Mouse (Mus musculus): Measurements from ENCODE around the gene Hbp1. TPM values are rescaled to one million over a fixed set of nuclear protein-coding genes. Genes with fewer than 3 reads are reported as not detected.

The Hbp1 gene
- polyA plus RNA-seq, 2 experiments from 2014 or later: 166 to 170 TPM

GRCm38 (mm10) chr12:31949193-31949741, 1.1 kb downstream of the Hbp1 start:
- peak; percentile 9 for ATAC-seq

- no peak for ATAC-seq
Measured at GRCm38 (mm10) chr12:31948101-31949000, 2.0 kb downstream of the Hbp1 start.

GRCm38 (mm10) chr12:31947476-31947875, 2.9 kb downstream of the Hbp1 start:
- ATAC-seq: no peak

- no peak for ATAC-seq
Measured at GRCm38 (mm10) chr12:31944405-31944804, 5.9 kb downstream of the Hbp1 start.

- ATAC-seq: no peak
Measured at GRCm38 (mm10) chr12:31943020-31943654, 7.2 kb downstream of the Hbp1 start.

- ATAC-seq: no peak
Measured at GRCm38 (mm10) chr12:31939026-31939425, 11.3 kb downstream of the Hbp1 start.

GRCm38 (mm10) chr12:31938391-31938997, 11.8 kb downstream of the Hbp1 start:
- no peak for ATAC-seq

- ATAC-seq: no peak
Measured at GRCm38 (mm10) chr12:31937613-31938012, 12.7 kb downstream of the Hbp1 start.

- ATAC-seq: no peak
Measured at GRCm38 (mm10) chr12:31936657-31937300, 13.6 kb downstream of the Hbp1 start.

GRCm38 (mm10) chr12:31931818-31932217, 18.5 kb downstream of the Hbp1 start:
- ATAC-seq: no peak

GRCm38 (mm10) chr12:31928498-31928897, 21.8 kb downstream of the Hbp1 start:
- ATAC-seq: no peak

- ATAC-seq: peak; percentile 52
Measured at GRCm38 (mm10) chr12:31926661-31927061, 23.7 kb downstream of the Hbp1 start.

- ATAC-seq: no peak
Measured at GRCm38 (mm10) chr12:31925343-31925742, 25.0 kb downstream of the Hbp1 start.

GRCm38 (mm10) chr12:31924135-31924534, 26.2 kb downstream of the Hbp1 start:
- no peak for ATAC-seq

- ATAC-seq: no peak
Measured at GRCm38 (mm10) chr12:31920464-31921405, 29.6 kb downstream of the Hbp1 start.

GRCm38 (mm10) chr12:31917245-31917644, 33.1 kb downstream of the Hbp1 start:
- ATAC-seq: no peak

GRCm38 (mm10) chr12:31916691-31917090, 33.6 kb downstream of the Hbp1 start:
- ATAC-seq: no peak

GRCm38 (mm10) chr12:31913614-31914013, 36.7 kb downstream of the Hbp1 start:
- no peak for ATAC-seq

- no peak for ATAC-seq
Measured at GRCm38 (mm10) chr12:31912966-31913551, 37.3 kb downstream of the Hbp1 start.

GRCm38 (mm10) chr12:31907436-31907835, 42.9 kb downstream of the Hbp1 start:
- no peak for ATAC-seq
